Mouse (Mus musculus): ENCODE data around the gene 4932438A13Rik. TPM values are rescaled to one million over a fixed set of nuclear protein-coding genes. Genes with fewer than 3 reads are reported as not detected.

4932438A13Rik gene
- polyA plus RNA-seq, 1 experiment = 2.8 TPM

DNA sequence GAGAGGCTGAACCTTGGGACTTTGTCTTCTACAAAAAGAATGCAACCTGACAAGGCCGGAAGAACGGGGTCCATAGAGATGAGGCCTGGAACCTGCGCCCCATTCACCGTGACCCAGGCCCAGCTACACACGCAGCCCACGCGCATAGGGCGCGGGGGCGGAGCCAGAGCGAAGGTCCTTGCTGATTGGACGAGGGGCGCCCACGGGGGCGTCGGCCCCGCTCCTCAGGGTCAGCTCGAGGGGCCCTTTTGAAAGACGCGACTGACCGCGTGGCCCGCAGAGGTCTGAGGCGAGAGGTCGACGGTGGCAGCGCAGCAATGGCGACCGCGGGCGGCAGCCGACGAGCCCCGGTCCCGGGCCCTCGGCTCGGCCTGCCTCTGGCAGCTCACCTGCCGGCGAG lies 200.5 kb downstream of the 4932438A13Rik start, which contains the start of gene Adad1:
Gene Adad1 (plus strand): TSS at position 122 of the 400 bp plus-strand sequence.
- H3K79me2 ChIP-seq (ENCODE audit: control insufficient read depth, insufficient read depth) = no peaks in the 10 kb centered on the region
- no peak within 1 kb of the TSS for H3ac ChIP-seq (ENCODE audit: control insufficient read depth, insufficient read length, low read depth)
- H3K4me3 ChIP-seq (ENCODE audit: insufficient read depth, poor library complexity, severe bottlenecking) = no peak within 1 kb of the TSS
- no peak for TF ChIP-seq MAX (IDR thresholded peaks at IDR 0.05)
- no peak for TF ChIP-seq MYOG (IDR thresholded peaks at IDR 0.05; ENCODE audit: control insufficient read depth, extremely low read depth, insufficient read length)
- no peak for TF ChIP-seq FOSL1 (IDR thresholded peaks at IDR 0.05; ENCODE audit: insufficient read depth, low read length, poor library complexity, severe bottlenecking)
- TF ChIP-seq USF1 (IDR thresholded peaks at IDR 0.05; ENCODE audit: low read depth) = no peak
- H3K79me3 ChIP-seq (ENCODE audit: low read depth) = no peaks in the 10 kb centered on the region
- H3K36me3 ChIP-seq (ENCODE audit: control insufficient read depth, insufficient read depth) = no peaks in the 10 kb centered on the region
- H3K27me3 ChIP-seq (ENCODE audit: control insufficient read depth, insufficient read depth, insufficient read length) = no peaks in the 10 kb centered on the region

DNA sequence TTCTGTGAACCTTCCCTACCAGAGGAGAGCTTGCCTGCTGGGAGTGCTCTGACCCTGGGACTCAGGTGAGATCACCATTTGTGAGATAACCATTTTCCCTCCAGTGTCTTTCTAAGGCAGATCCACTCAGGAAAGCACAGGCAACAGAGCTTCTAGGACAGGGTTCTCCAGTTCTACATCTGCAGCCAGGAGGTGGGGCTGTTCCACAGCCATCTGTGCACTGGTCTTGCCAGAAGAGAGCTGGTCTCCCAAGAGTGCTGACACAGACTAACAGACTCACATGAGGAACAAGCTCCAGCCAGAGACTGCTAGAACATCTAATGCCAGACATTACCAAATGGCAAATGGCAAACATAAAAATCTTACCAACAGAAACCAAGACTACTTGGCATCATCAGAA lies 210.3 kb downstream of the 4932438A13Rik start:
- H3K36me3 ChIP-seq (ENCODE audit: control insufficient read depth, insufficient read depth) = no peaks in the 10 kb centered on the region
- no peaks in the 10 kb centered on the region for H3K79me2 ChIP-seq (ENCODE audit: control insufficient read depth, insufficient read depth)
- no peaks in the 10 kb centered on the region for H3K79me3 ChIP-seq (ENCODE audit: low read depth)
- TF ChIP-seq MAX (IDR thresholded peaks at IDR 0.05) (no peak), CEBPB (IDR thresholded peaks at IDR 0.05; ENCODE audit: low read depth) (no peak), MYOG (IDR thresholded peaks at IDR 0.05; ENCODE audit: control insufficient read depth, extremely low read depth, insufficient read length) (no peak), CTCF (IDR thresholded peaks at IDR 0.05; ENCODE audit: control insufficient read depth, insufficient read depth, insufficient read length) (no peak), USF1 (IDR thresholded peaks at IDR 0.05; ENCODE audit: low read depth) (no peak), MYOD1 (IDR thresholded peaks at IDR 0.05; ENCODE audit: control insufficient read depth, insufficient read length, low read depth) (no peak), FOSL1 (IDR thresholded peaks at IDR 0.05; ENCODE audit: insufficient read depth, low read length, poor library complexity, severe bottlenecking) (no peak)
- no peak overlapping the region for H3K4me3 ChIP-seq (ENCODE audit: insufficient read depth, poor library complexity, severe bottlenecking)
- no peaks in the 10 kb centered on the region for H3K27me3 ChIP-seq (ENCODE audit: control insufficient read depth, insufficient read depth, insufficient read length)
- H3ac ChIP-seq (ENCODE audit: control insufficient read depth, insufficient read length, low read depth) = no peak overlapping the region

DNA sequence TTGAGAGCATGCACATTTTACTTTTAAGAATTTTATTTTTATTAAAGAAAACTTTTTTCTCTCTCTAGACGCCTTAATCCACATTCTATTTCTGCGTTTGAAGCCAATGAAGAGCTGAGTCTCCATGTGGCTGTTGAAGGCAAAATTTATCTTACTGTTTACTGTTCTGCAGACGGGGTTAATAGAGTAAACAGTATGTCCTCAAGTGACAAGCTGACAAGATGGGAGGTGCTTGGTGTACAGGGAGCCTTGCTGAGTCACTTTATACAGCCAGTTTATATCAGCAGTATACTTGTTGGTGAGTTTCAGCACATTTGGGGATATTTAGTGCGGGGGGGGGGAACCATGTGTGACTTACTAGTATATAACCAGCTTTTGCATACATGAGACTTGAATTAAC lies 222.0 kb downstream of the 4932438A13Rik start:
- Histone ChIP-seq H3K79me3 (ENCODE audit: low read depth) (no peaks in the 10 kb centered on the region), H3K36me3 (ENCODE audit: control insufficient read depth, insufficient read depth) (no peaks in the 10 kb centered on the region), H3ac (ENCODE audit: control insufficient read depth, insufficient read length, low read depth) (no peak overlapping the region), H3K4me3 (ENCODE audit: insufficient read depth, poor library complexity, severe bottlenecking) (no peak overlapping the region), H3K79me2 (ENCODE audit: control insufficient read depth, insufficient read depth) (no peaks in the 10 kb centered on the region), H3K27me3 (ENCODE audit: control insufficient read depth, insufficient read depth, insufficient read length) (no peaks in the 10 kb centered on the region)
- no peak for TF ChIP-seq CTCF (IDR thresholded peaks at IDR 0.05; ENCODE audit: control insufficient read depth, insufficient read depth, insufficient read length)
- TF ChIP-seq CEBPB (IDR thresholded peaks at IDR 0.05; ENCODE audit: low read depth) = no peak
- TF ChIP-seq MYOG (IDR thresholded peaks at IDR 0.05; ENCODE audit: control insufficient read depth, extremely low read depth, insufficient read length) = no peak
- TF ChIP-seq USF1 (IDR thresholded peaks at IDR 0.05; ENCODE audit: low read depth) = no peak

DNA sequence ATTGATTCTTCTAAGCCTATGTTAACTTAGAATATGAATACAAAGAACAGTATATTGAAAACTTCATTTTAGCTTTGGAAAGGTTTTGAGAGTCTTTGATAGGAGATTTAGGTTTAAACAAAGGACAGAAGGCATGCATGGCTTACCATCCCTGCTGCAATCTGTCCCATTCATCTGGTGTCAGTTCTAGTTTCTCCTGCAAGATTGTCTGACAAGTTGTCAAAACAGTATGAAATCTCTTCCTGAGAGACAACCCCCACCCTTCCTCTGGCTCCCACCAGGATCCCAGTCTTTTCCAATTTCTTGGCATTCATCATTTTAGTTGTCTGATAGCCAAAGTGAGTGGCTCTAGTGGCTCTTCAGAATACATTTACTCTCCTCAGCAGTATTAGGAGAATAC lies 227.8 kb downstream of the 4932438A13Rik start:
- Histone ChIP-seq H3K27me3 (ENCODE audit: control insufficient read depth, insufficient read depth, insufficient read length) (no peaks in the 10 kb centered on the region), H3K36me3 (ENCODE audit: control insufficient read depth, insufficient read depth) (no peaks in the 10 kb centered on the region), H3ac (ENCODE audit: control insufficient read depth, insufficient read length, low read depth) (no peak overlapping the region), H3K79me3 (ENCODE audit: low read depth) (no peaks in the 10 kb centered on the region), H3K79me2 (ENCODE audit: control insufficient read depth, insufficient read depth) (no peaks in the 10 kb centered on the region), H3K4me3 (ENCODE audit: insufficient read depth, poor library complexity, severe bottlenecking) (no peak overlapping the region)
- no peak for TF ChIP-seq CTCF (IDR thresholded peaks at IDR 0.05; ENCODE audit: control insufficient read depth, insufficient read depth, insufficient read length)
- no peak for TF ChIP-seq MYOG (IDR thresholded peaks at IDR 0.05; ENCODE audit: control insufficient read depth, extremely low read depth, insufficient read length)
- TF ChIP-seq USF1 (IDR thresholded peaks at IDR 0.05; ENCODE audit: low read depth) = no peak
- TF ChIP-seq FOSL1 (IDR thresholded peaks at IDR 0.05; ENCODE audit: insufficient read depth, low read length, poor library complexity, severe bottlenecking) = no peak
- no peak for TF ChIP-seq MYOD1 (IDR thresholded peaks at IDR 0.05; ENCODE audit: control insufficient read depth, insufficient read length, low read depth)
- no peak for TF ChIP-seq MAX (IDR thresholded peaks at IDR 0.05)

Other genes with a start within 250 kb of the 4932438A13Rik start
- gene Bbs7, start 249.6 kb upstream of the 4932438A13Rik start, polyA plus RNA-seq (2012; fragmentation: generic; extraction: Trizol) = 1.8 TPM
- gene Trpc3, start 172.9 kb upstream of the 4932438A13Rik start, polyA plus RNA-seq (2012; fragmentation: generic; extraction: Trizol) = not detected
- not detected for gene Adad1, start 200.4 kb downstream of the 4932438A13Rik start, polyA plus RNA-seq (2012; fragmentation: generic; extraction: Trizol)

All from C2C12 (cell line).